Mouse (Mus musculus) midbrain, postnatal 0 days (tissue): ENCODE measurements at regions not wholly inside any gene's neighbourhood (a gene's known extent, or its start where the extent isn't known, plus 50 kb on each side); places are given as distances from the start of the nearest gene placed in this dataset.

ENCODE experiments used
- ATAC-seq: fragments of 200-750 bp; cut with Nextera tagmentation; 2 replicates; pipeline ENCODE4 v1.8.0; 2017; ENCODE audit warnings: moderate number of reproducible peaks, mild to moderate bottlenecking, moderate TSS enrichment, moderate library complexity; ENCODE audit not compliant: low FRiP score
- DNase-seq: peaks from one replicate; pipeline ENCODE4 v3.0.0-alpha.2; 2015; ENCODE audit warnings: low spot score
- H3K27ac ChIP-seq: fragments of 300-500 bp; sonication (generic); 2 replicates; pipeline ENCODE4 v1.5.1; 2014; ENCODE audit warnings: low read depth, mild to moderate bottlenecking, low read length, mixed read lengths
- H3K27me3 ChIP-seq: fragments of 300-500 bp; sonication (generic); 2 replicates; pipeline ENCODE4 v1.6.1; 2014; ENCODE audit warnings: low read length, control low read depth, mixed read lengths; ENCODE audit not compliant: insufficient read depth
- H3K36me3 ChIP-seq: fragments of 300-500 bp; sonication (generic); 2 replicates; pipeline ENCODE4 v1.6.1; 2014; ENCODE audit warnings: low read length, control low read depth, mixed read lengths; ENCODE audit not compliant: insufficient read depth
- H3K4me1 ChIP-seq: fragments of 300-500 bp; sonication (generic); 2 replicates; pipeline ENCODE4 v1.6.1; 2014; ENCODE audit warnings: mild to moderate bottlenecking, control low read depth, antibody characterized with exemption, low read length, mixed read lengths; ENCODE audit not compliant: insufficient read depth
- H3K4me2 ChIP-seq: fragments of 300-500 bp; sonication (generic); 2 replicates; pipeline ENCODE4 v1.6.1; 2014; ENCODE audit warnings: low read depth, mild to moderate bottlenecking, low read length, mixed read lengths; ENCODE audit not compliant: poor library complexity, severe bottlenecking
- H3K4me3 ChIP-seq: fragments of 300-500 bp; sonication (generic); 2 replicates; pipeline ENCODE4 v1.5.1; 2014; ENCODE audit warnings: low read depth, mild to moderate bottlenecking, low read length, moderate library complexity
- H3K9ac ChIP-seq: fragments of 300-500 bp; sonication (generic); replicated peaks from 2 replicates; pipeline ENCODE4 v1.6.1; 2014; ENCODE audit warnings: mild to moderate bottlenecking, low read length, moderate library complexity, mixed read lengths; ENCODE audit not compliant: poor library complexity, severe bottlenecking
- H3K9me3 ChIP-seq: fragments of 300-500 bp; sonication (generic); 2 replicates; pipeline ENCODE4 v1.6.1; 2016; ENCODE audit warnings: low read length, control low read depth
- CTCF ChIP-seq: IDR thresholded peaks from 2 replicates; pipeline ENCODE4 v1.5.1; 2016; ENCODE audit warnings: antibody characterized with exemption, mild to moderate bottlenecking
- WGBS: fragments of 180-500 bp; shearing (Covaris S2); extraction: QIAGEN DNeasy Blood & Tissue Kit; methylation state at CpG from one replicate; pipeline ENCODE4 v1.1.7; 2014; 5-methylcytosine and 5-hydroxymethylcytosine counted together

- Histone ChIP-seq H3K9me3 (no peaks in the 10 kb centered on the region), H3K4me3 (no peak overlapping the region), H3K4me1 (no peaks in the 10 kb centered on the region), H3K36me3 (no peaks in the 10 kb centered on the region), H3K9ac (no peak overlapping the region), H3K27ac (no peak overlapping the region), H3K4me2 (no peak overlapping the region), H3K27me3 (0 out of 2 replicates have a peak, but pooled peaks cover 3% of the 10 kb centered on the region)
- 85% methylated on average over 8 of the region's 8 CpGs for WGBS
- no peak for TF ChIP-seq CTCF
- no peak for DNase-seq
- ATAC-seq = no peak
Measured at GRCm38 (mm10) chr5:106351348-106351747, 106.6 kb downstream of the Barhl2 start.

GRCm38 (mm10) chr5:106349851-106350515 lies 108.0 kb downstream of the Barhl2 start:
- no peaks in the 10 kb centered on the region for H3K36me3 ChIP-seq
- ATAC-seq = no peak
- no peaks in the 10 kb centered on the region for H3K4me1 ChIP-seq
- peak; percentile 32 for DNase-seq
- no peak overlapping the region for H3K9ac ChIP-seq
- no peaks in the 10 kb centered on the region for H3K9me3 ChIP-seq
- 23% methylated on average over 10 of the region's 10 CpGs for WGBS
- no peak for TF ChIP-seq CTCF
- H3K27me3 ChIP-seq = 0 out of 2 replicates have a peak, but pooled peaks cover 4% of the 10 kb centered on the region
- H3K27ac ChIP-seq = no peak overlapping the region
- no peak overlapping the region for H3K4me2 ChIP-seq
- no peak overlapping the region for H3K4me3 ChIP-seq

- DNase-seq (no peak), ATAC-seq (no peak)
- WGBS = 5% methylated on average over 8 of the region's 8 CpGs
- Histone ChIP-seq H3K27ac (no peak overlapping the region), H3K4me3 (no peak overlapping the region), H3K36me3 (no peaks in the 10 kb centered on the region), H3K9me3 (no peaks in the 10 kb centered on the region), H3K4me2 (no peak overlapping the region), H3K9ac (no peak overlapping the region), H3K27me3 (0 out of 2 replicates have a peak, but pooled peaks cover 8% of the 10 kb centered on the region), H3K4me1 (0 out of 2 replicates have a peak, but pooled peaks cover 7% of the 10 kb centered on the region)
- TF ChIP-seq CTCF = peak; percentile 32
Measured at GRCm38 (mm10) chr5:106344308-106344707, 113.7 kb downstream of the Barhl2 start.

GRCm38 (mm10) chr5:106343601-106344000 lies 114.4 kb downstream of the Barhl2 start:
- DNase-seq (no peak), ATAC-seq (no peak)
- Histone ChIP-seq H3K27me3 (0 out of 2 replicates have a peak, but pooled peaks cover 5% of the 10 kb centered on the region), H3K9me3 (no peaks in the 10 kb centered on the region), H3K4me3 (no peak overlapping the region), H3K27ac (no peak overlapping the region), H3K9ac (no peak overlapping the region), H3K4me2 (no peak overlapping the region), H3K4me1 (0 out of 2 replicates have a peak, but pooled peaks cover 7% of the 10 kb centered on the region), H3K36me3 (no peaks in the 10 kb centered on the region)
- WGBS = 31% methylated on average over 6 of the region's 6 CpGs
- no peak for TF ChIP-seq CTCF

GRCm38 (mm10) chr5:106341361-106341760 lies 116.6 kb downstream of the Barhl2 start:
- 71% methylated on average over 12 of the region's 12 CpGs for WGBS

GRCm38 (mm10) chr5:106335639-106336038 lies 122.3 kb downstream of the Barhl2 start:
- ATAC-seq = no peak
- Histone ChIP-seq H3K9me3 (no peaks in the 10 kb centered on the region), H3K27me3 (no peaks in the 10 kb centered on the region), H3K9ac (no peak overlapping the region), H3K4me1 (no peaks in the 10 kb centered on the region), H3K36me3 (no peaks in the 10 kb centered on the region), H3K4me2 (no peak overlapping the region), H3K4me3 (no peak overlapping the region), H3K27ac (no peak overlapping the region)
- 86% methylated on average over 11 of the region's 11 CpGs for WGBS
- DNase-seq = no peak
- TF ChIP-seq CTCF = no peak

More at GRCm38 (mm10) chr5:106341361-106341760, 116.6 kb downstream of the Barhl2 start:
- H3K27me3 ChIP-seq = 0 out of 2 replicates have a peak, but pooled peaks cover 5% of the 10 kb centered on the region
- H3K4me3 ChIP-seq = no peak overlapping the region
- DNase-seq (no peak), ATAC-seq (no peak)
- no peak overlapping the region for H3K9ac ChIP-seq
- no peak for TF ChIP-seq CTCF
- no peak overlapping the region for H3K27ac ChIP-seq
- no peak overlapping the region for H3K4me2 ChIP-seq
- H3K36me3 ChIP-seq = no peaks in the 10 kb centered on the region
- H3K9me3 ChIP-seq = no peaks in the 10 kb centered on the region
- 0 out of 2 replicates have a peak, but pooled peaks cover 7% of the 10 kb centered on the region for H3K4me1 ChIP-seq
